Mouse (Mus musculus) heart, postnatal 0 days (tissue): ENCODE measurements around the gene Adgrv1.

Experiments
- CTCF ChIP-seq: IDR thresholded peaks from 2 replicates; pipeline ENCODE4 v1.5.1; 2016; ENCODE audit warnings: antibody characterized with exemption, control low read depth, low read depth
- EP300 ChIP-seq: IDR thresholded peaks from 2 replicates; pipeline ENCODE4 v1.6.1; 2016; ENCODE audit warnings: antibody characterized with exemption, low read depth

DNA sequence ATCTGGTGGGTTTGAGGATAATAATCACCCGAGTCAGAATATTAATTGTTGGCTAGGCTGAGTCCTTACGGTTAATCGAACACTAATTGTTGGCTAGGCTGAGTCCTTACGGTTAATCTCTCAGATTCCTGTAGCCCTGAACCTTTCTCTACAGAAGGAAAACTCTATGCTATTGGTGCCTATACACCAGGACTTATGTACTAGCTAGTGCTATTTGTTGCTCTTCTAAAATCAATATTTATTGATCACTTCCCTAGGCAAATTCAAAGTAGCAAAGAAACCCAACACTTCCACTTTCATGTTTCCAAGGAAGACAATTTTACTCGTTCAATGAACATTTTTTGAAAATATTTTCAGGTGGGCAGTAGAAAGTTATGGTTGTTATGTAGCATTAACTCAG is 278.4 kb downstream of the Adgrv1 start:
- TF ChIP-seq EP300 (no peak), CTCF (no peak)
